Mouse (Mus musculus): Measurements from ENCODE around the gene Resp18. TPM values are rescaled to one million over a fixed set of nuclear protein-coding genes. Genes with fewer than 3 reads are reported as not detected.
A peak's percentile ranks its signal among the peaks of the same experiment; 100 is the strongest.

The Resp18 gene
- polyA plus RNA-seq, 1 experiment from 2014 or later: 6.9 TPM

DNA sequence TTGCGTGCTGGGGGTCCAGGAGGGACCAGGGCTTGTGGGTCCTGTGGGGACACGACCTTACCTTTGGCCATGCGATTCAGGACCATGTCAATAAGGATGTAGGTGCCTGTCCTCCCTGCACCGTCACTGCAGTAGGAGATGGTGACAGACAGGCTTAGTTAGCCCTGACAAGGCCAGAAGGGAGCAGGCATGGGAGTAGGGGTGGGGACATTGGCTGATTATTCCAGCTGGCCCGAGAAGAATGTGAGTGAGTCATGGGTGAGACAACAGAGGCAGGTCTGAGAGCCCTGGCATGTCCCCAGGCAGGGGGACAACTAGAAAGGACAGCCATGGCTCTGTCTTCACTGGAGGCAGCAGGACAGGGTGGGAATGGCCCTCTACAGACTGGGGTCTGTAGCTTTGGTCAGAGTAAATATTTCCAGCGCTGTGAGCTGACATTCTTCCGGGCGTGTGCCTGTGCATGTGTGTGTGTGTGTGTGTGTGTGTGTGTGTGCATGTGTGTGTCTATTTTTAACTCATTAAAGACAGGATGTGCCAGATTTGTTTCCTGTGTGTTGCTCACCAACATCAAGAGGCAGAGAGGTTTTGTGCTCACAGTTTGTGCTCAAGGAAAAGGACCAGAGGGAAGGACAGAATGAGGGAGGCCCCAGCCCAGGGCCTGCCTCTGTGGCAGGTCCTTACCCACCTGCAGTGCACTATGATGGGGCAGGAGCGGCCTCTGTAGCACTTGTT is 30.0 kb downstream of the Resp18 start:
- H3K27ac ChIP-seq (replicated peaks; ENCODE audit: low read depth, low read length): no peak overlapping the region
- H3K4me1 ChIP-seq (ENCODE audit: control insufficient read depth, insufficient read depth, low read length): peaks cover 4% of the 10 kb centered on the region; the same call in 1 of the 2 replicates
- WGBS: 41% methylated on average over 8 of the region's 9 CpGs
- H3K9ac ChIP-seq (ENCODE audit: low read depth, low read length): no peak overlapping the region
- DNase-seq (ENCODE audit: low spot score) (peak; percentile 41), ATAC-seq (ENCODE audit: low read depth) (no peak)
- H3K4me2 ChIP-seq (ENCODE audit: low read depth, low read length): no peak overlapping the region
- H3K9me3 ChIP-seq (ENCODE audit: control insufficient read depth, low read length): no peaks in the 10 kb centered on the region
- H3K36me3 ChIP-seq (ENCODE audit: control insufficient read depth, insufficient read depth, low read length): peaks cover 14% of the 10 kb centered on the region; the same call in 1 of the 2 replicates
- H3K27me3 ChIP-seq (replicated peaks; ENCODE audit: control insufficient read depth, insufficient read depth, low read length): no peaks in the 10 kb centered on the region
- no peak overlapping the region for H3K4me3 ChIP-seq (ENCODE audit: low read depth, low read length)

DNA sequence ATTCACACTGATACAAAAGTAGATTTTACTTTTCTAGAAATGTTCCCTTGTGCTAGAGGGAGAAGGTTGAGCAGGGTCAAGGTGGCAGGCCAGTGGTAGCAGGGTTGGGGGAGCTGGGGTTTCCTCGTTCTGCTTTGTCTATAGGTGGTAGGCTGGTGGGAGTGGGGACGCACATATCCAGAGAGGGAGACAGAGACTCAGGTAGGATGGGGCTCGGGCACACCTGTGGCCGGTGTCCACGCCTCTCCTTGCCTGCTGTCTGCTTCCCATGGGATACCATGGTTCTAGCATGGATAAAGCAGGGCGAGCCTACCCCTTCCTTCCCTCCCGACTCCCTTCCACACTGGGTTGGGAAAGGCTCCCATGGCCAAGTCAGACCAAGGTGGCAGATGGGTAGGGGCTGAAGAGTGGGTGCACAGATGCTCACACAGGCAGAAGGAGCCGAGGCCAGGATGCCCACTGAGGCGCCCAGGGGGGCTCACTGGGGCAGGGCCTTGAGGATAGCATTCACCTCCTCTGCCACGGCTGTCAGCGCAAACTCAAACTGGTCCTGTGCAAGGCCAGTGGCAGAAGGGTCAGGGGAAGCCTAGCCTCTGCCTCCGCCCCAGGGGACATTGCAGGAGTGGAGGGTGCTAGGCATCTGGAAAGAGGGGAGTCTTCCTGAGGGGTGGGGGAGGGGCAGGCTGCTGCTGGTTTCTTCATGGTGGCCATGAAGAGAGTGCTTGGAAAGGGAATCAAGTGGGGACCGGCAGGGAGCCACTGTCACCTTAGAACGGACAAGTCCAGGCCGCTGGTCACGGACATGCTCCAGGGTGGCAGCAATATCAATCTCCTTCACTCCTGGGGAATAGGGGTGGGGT is 30.9 kb downstream of the Resp18 start:
- DNase-seq (ENCODE audit: low spot score): no peak
- Histone ChIP-seq H3K4me3 (ENCODE audit: low read depth, low read length) (no peak overlapping the region), H3K36me3 (ENCODE audit: control insufficient read depth, insufficient read depth, low read length) (peaks cover 14% of the 10 kb centered on the region; the same call in 1 of the 2 replicates), H3K9me3 (ENCODE audit: control insufficient read depth, low read length) (no peaks in the 10 kb centered on the region), H3K4me2 (ENCODE audit: low read depth, low read length) (no peak overlapping the region), H3K27ac (replicated peaks; ENCODE audit: low read depth, low read length) (no peak overlapping the region), H3K4me1 (ENCODE audit: control insufficient read depth, insufficient read depth, low read length) (peaks cover 4% of the 10 kb centered on the region; the same call in 1 of the 2 replicates), H3K27me3 (replicated peaks; ENCODE audit: control insufficient read depth, insufficient read depth, low read length) (no peaks in the 10 kb centered on the region), H3K9ac (ENCODE audit: low read depth, low read length) (no peak overlapping the region)
- WGBS: 75% methylated on average over 16 of the region's 16 CpGs
- ATAC-seq (ENCODE audit: low read depth): no peak

DNA sequence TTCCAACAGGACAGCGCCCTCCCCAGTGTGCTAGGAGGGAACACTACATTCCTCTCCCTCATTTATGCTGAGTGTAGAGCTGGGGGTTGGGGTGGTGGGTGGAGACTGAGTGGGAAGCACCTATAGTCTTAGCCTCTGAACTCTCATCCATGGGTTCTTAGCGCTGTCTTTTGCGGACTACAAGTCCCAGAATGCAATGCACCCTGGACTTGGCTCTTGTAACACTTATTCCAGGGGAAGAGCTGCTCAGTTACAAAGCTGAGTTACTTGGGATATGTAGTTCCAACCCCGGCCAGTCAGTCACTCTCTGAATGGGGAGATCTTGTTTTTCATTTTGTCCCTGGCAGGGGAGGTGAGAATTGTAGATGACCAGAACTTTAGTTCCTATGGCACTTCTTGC is 33.4 kb downstream of the Resp18 start:
- Histone ChIP-seq H3K9ac (ENCODE audit: low read depth, low read length) (no peak overlapping the region), H3K27me3 (replicated peaks; ENCODE audit: control insufficient read depth, insufficient read depth, low read length) (no peaks in the 10 kb centered on the region), H3K4me1 (ENCODE audit: control insufficient read depth, insufficient read depth, low read length) (no peaks in the 10 kb centered on the region), H3K4me2 (ENCODE audit: low read depth, low read length) (no peak overlapping the region), H3K9me3 (ENCODE audit: control insufficient read depth, low read length) (no peaks in the 10 kb centered on the region), H3K27ac (replicated peaks; ENCODE audit: low read depth, low read length) (no peak overlapping the region), H3K4me3 (ENCODE audit: low read depth, low read length) (no peak overlapping the region), H3K36me3 (ENCODE audit: control insufficient read depth, insufficient read depth, low read length) (peaks cover 32% of the 10 kb centered on the region)
- ATAC-seq (ENCODE audit: low read depth) (peak; percentile 76), DNase-seq (ENCODE audit: low spot score) (peak; percentile 74)
- WGBS: 23% methylated on average over 4 of the region's 4 CpGs

DNA sequence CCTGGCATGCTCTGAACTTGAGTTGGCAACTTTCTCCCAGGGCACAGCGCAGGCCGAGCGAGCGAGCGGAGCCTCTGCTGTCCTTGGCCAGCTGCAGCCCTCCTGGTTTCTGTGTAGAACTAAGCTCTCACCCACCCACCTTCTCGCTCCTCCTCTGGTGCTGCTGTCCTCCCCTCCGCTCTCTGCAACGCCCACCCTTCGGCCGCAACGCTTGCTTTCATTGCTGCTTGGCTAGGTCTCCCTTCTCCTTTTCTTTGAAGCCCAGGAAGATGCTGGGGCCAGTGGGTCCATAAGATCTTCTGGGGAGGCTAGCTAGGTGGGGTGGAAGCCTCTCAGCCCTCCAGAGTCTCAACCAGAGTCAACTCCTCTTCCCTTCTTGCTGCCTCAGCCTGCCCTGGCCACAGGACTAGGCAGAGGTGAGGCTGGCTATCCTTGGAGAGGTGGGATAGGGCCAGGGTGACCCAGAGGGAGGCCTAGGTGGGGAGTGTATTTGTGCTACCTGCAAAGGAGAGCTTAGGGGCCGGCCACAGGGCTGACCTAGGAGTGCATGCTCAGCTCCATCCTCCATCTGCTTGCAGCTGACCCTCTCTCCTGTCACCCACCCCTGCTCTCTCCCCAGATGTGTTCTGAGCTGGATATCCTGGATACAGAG is 33.9 kb downstream of the Resp18 start:
- no peaks in the 10 kb centered on the region for H3K9me3 ChIP-seq (ENCODE audit: control insufficient read depth, low read length)
- H3K36me3 ChIP-seq (ENCODE audit: control insufficient read depth, insufficient read depth, low read length): peaks cover 37% of the 10 kb centered on the region
- no peak overlapping the region for H3K27ac ChIP-seq (replicated peaks; ENCODE audit: low read depth, low read length)
- no peak overlapping the region for H3K9ac ChIP-seq (ENCODE audit: low read depth, low read length)
- ATAC-seq (ENCODE audit: low read depth) (no peak), DNase-seq (ENCODE audit: low spot score) (no peak)
- no peaks in the 10 kb centered on the region for H3K4me1 ChIP-seq (ENCODE audit: control insufficient read depth, insufficient read depth, low read length)
- H3K27me3 ChIP-seq (replicated peaks; ENCODE audit: control insufficient read depth, insufficient read depth, low read length): no peaks in the 10 kb centered on the region
- no peak overlapping the region for H3K4me2 ChIP-seq (ENCODE audit: low read depth, low read length)
- 91% methylated on average over 12 of the region's 12 CpGs for WGBS
- no peak overlapping the region for H3K4me3 ChIP-seq (ENCODE audit: low read depth, low read length)

DNA sequence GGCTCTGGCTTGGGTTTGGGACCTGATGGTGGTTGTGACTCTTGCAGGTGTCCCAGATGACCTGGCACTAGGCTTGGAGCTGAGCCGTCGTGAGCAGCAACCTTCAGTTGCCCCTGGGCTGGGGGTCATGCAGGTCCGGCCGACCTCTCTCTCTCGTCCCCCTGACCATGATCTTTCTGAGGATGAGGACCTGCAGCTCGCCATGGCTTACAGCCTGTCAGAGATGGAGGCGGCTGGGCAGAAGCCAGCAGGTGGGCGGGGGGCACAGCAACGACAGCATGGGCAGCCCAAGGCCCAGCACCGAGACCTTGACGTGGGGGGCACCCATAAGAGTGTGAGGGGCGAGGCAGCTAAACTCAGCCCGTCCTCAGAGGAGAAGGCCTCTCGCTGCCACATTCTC is 34.8 kb downstream of the Resp18 start:
- Histone ChIP-seq H3K4me2 (ENCODE audit: low read depth, low read length) (no peak overlapping the region), H3K9ac (ENCODE audit: low read depth, low read length) (no peak overlapping the region), H3K27me3 (replicated peaks; ENCODE audit: control insufficient read depth, insufficient read depth, low read length) (no peaks in the 10 kb centered on the region), H3K4me1 (ENCODE audit: control insufficient read depth, insufficient read depth, low read length) (no peaks in the 10 kb centered on the region), H3K9me3 (ENCODE audit: control insufficient read depth, low read length) (no peaks in the 10 kb centered on the region), H3K36me3 (ENCODE audit: control insufficient read depth, insufficient read depth, low read length) (peaks cover 41% of the 10 kb centered on the region), H3K27ac (replicated peaks; ENCODE audit: low read depth, low read length) (no peak overlapping the region), H3K4me3 (ENCODE audit: low read depth, low read length) (no peak overlapping the region)
- no peak for ATAC-seq (ENCODE audit: low read depth)
- DNase-seq (ENCODE audit: low spot score): no peak
- 88% methylated on average over 14 of the region's 14 CpGs for WGBS

DNA sequence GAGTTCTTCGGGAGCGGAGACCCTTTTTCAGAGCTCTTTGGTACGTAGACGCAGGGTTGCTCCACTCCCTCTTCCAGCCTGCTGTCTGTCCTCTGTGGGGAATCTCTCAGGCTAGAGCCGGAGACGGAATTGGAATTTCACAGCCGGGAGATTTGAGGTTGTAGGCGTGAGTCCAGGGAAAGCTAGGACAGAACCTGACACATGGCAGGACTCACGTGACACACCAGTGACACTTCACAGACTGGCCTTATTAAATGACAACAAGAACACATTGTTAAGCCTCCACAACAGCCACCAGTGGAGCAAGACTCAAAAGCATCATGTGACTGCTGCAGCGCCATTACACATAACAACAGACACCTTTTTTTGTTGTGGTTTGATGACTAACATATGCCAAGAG is 38.6 kb downstream of the Resp18 start:
- Histone ChIP-seq H3K27me3 (replicated peaks; ENCODE audit: control insufficient read depth, insufficient read depth, low read length) (no peaks in the 10 kb centered on the region), H3K36me3 (ENCODE audit: control insufficient read depth, insufficient read depth, low read length) (peaks cover 37% of the 10 kb centered on the region), H3K9me3 (ENCODE audit: control insufficient read depth, low read length) (no peaks in the 10 kb centered on the region), H3K9ac (ENCODE audit: low read depth, low read length) (no peak overlapping the region), H3K4me3 (ENCODE audit: low read depth, low read length) (no peak overlapping the region), H3K4me2 (ENCODE audit: low read depth, low read length) (no peak overlapping the region), H3K4me1 (ENCODE audit: control insufficient read depth, insufficient read depth, low read length) (no peaks in the 10 kb centered on the region), H3K27ac (replicated peaks; ENCODE audit: low read depth, low read length) (no peak overlapping the region)
- DNase-seq (ENCODE audit: low spot score): no peak
- ATAC-seq (ENCODE audit: low read depth): no peak
- 73% methylated on average over 10 of the region's 10 CpGs for WGBS

DNA sequence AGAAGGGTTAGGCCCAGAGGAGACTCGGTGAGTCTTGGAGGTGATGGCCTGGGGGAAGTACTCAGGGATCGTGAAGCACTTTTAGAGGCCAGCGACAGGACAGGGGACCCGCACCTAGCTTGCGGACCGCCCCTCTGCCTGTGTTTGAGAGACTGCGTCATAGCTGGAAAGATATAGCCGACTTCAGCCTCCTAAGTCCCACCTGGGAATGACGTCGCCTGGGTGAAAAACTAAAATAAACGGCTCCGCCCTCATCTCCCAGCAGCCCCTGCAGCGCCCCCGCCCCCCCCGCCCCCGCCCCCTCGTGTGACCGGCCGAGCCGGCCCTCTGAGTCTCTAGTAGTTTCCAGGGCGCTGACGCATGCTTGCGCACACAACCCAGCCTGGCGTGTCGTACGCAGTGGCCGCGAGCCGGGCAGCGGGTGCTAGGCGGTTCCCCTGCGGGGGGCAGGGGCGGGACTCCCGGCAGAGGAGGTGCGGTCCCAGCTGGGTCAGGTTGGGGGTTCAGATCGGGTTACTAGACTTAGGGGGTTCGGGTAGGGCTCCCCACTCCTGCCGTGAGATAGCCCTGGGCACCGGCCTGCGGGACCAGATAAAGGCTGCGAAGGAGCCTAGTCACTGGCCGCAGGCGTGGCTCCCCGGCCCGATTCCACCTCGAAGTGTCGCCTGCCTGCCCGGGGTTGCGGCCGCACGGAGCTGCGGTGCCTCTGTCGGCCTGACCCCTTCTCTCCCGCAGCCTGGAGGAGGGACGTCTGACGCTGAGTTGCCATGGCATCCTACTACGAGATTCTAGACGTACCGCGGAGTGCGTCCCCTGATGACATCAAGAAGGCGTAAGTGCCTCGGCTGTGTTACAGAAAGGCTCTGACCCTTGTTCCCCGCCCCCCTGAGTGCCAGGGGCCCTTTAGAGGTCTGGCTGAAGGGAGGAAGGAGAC is 41.8 kb downstream of the Resp18 start, which contains the start of gene Dnajb2:
Gene Dnajb2, plus strand, starts transcription at position 290 of the 934 bp plus-strand sequence.
- Histone ChIP-seq H3K4me3 (ENCODE audit: low read depth, low read length) (peak within 1 kb of the TSS; percentile 69), H3K9me3 (ENCODE audit: control insufficient read depth, low read length) (no peaks in the 10 kb centered on the region), H3K4me2 (ENCODE audit: low read depth, low read length) (peak within 1 kb of the TSS; percentile 77), H3K27me3 (replicated peaks; ENCODE audit: control insufficient read depth, insufficient read depth, low read length) (no peaks in the 10 kb centered on the region), H3K36me3 (ENCODE audit: control insufficient read depth, insufficient read depth, low read length) (peaks cover 20% of the 10 kb centered on the region), H3K9ac (ENCODE audit: low read depth, low read length) (peak within 1 kb of the TSS; percentile 81), H3K4me1 (ENCODE audit: control insufficient read depth, insufficient read depth, low read length) (no peaks in the 10 kb centered on the region), H3K27ac (replicated peaks; ENCODE audit: low read depth, low read length) (peak within 1 kb of the TSS; percentile 80)
- WGBS: under 1% methylated on average over 40 of the region's 64 CpGs
- DNase-seq (ENCODE audit: low spot score) (peak; percentile 92), ATAC-seq (ENCODE audit: low read depth) (peak; percentile 93)
